Mouse (Mus musculus) megakaryocyte progenitor cell, adult 5-6 weeks (primary cell): ENCODE data around the gene Nfu1. TPM values are rescaled to one million over a fixed set of nuclear protein-coding genes. Genes with fewer than 3 reads are reported as not detected.
A peak's percentile ranks its signal among the peaks of the same experiment; 100 is the strongest.
"Not testable (repeated sequence)": the region's sequence is repeated elsewhere in the genome, so short reads cannot be mapped to it uniquely, and the experiment has no call there.

ENCODE experiments used
- ATAC-seq: replicated peaks from 2 replicates; pipeline ENCODE4 v1.8.0; 2016; ENCODE audit warnings: mild to moderate bottlenecking, moderate TSS enrichment, inconsistent platforms; ENCODE audit not compliant: poor library complexity
- total RNA-seq, 2 experiments: library from RNA; stranded (forward) in 1 of 2; stranded (reverse) in 1 of 2; fragments of 157-497, 149-512 nt in 1 of 2; fragments of 200-1000 nt in 1 of 2; gene quantifications; 2 replicates each; pipeline versions ENCODE4 v1.2.3 to v1.2.4; 2015 to 2017

Gene Nfu1
- total RNA-seq, 2 experiments from 2014 or later: 86.0 to 104 TPM

- no peak for ATAC-seq
These were observed 9.8 kb downstream of the Nfu1 start for GRCm38 (mm10) chr6:87018874-87019273.

- no peak for ATAC-seq
These were observed 12.8 kb downstream of the Nfu1 start for GRCm38 (mm10) chr6:87021791-87022190.

DNA sequence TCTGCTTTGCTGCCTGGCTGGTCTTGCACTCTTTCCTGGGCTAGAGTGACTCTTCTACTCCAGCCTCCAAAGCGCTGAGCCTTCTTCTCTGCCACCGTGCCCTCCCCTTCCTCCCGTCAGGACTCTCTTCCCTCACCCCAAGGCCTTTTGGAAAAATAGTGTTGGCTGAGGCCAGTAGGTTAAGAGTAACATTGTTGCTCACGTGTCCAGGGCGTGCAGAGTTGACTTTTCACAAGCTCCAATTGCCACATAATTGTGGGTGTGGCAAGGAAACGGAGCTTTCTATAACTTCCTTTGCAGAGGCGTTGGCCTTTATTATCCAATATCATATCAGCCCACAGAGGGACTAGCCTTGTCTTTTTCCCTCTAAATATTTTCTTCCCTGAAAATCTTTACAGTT, 17.9 kb downstream of the Nfu1 start:
- peak; percentile 92 for ATAC-seq

DNA sequence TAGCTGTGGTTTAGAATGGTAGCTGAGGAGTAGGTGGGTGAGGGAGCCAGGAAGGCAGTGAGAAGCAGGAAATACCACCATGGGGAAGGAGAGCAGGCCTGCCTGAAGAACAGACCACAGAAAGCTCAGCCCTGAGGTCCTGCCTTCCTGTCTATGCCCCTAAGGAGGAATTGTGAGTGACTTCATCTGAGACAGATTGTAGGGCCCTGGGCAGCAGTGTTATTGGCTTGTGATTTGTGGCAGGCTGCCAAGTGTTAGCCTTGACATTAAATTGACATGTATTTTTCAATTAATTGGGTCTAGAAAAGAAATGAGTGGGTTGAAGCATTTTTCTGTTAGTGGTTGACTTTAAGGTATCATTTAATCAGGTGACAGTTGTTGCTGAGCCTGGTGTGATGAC, 19.8 kb downstream of the Nfu1 start:
- ATAC-seq: peak; percentile 21; the same call in 1 of the 2 replicates

DNA sequence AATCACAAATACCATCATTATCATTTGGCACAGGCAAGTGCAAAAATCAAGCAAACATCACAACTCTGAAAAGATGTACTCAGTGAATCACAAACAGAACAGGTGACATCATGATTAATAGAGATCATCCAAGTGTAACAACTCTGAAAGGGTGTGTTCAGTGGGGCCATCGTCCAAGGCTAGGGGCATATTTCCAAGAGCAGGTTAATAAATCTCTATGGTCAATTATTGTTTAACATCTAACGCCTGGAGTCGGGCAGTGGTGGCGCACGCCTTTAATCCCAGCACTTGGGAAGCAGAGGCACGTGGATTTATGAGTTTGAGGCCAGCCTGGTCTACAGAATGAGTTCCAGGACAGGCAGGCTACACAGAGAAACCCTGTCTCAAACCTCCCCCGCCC, 22.3 kb downstream of the Nfu1 start:
- ATAC-seq: not testable (repeated sequence)

DNA sequence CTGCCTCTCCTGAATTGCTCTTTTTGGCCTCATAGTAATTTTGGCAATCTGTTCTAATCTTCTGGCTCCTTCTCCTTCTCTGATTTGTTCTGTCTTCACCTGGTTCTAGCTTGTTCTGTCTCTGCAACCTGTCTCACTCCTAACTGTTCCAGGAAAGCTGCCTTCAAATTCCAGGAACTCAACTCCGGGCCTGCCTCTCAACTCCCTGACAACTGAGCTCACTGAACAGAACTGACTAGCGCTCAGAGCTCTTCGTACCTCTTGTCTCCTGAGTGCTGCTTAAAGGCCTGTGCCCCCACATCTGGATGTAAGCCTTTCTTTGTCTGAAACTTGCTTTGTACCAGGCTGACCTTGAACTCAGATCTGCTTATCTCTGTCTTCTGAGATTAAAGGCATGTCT, 23.4 kb downstream of the Nfu1 start:
- ATAC-seq: no peak

DNA sequence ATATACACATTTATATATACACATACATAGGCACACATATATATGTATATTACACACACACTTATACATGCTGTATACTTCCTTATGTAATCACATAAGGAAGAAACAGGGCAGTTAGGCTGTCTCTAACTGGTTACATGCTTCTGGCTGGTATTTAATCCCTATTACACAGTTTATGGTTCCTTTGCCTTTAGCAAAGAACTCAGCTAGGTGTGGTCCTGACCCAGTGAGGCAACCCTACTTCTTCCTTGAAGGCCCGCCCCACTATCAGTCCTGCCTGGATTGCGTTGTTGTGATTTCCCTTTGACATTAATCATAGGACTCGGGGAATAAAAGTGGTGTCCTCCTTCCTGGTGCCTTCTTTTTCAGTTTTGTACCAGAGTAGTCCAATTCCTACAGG, 25.4 kb downstream of the Nfu1 start:
- no peak for ATAC-seq

DNA sequence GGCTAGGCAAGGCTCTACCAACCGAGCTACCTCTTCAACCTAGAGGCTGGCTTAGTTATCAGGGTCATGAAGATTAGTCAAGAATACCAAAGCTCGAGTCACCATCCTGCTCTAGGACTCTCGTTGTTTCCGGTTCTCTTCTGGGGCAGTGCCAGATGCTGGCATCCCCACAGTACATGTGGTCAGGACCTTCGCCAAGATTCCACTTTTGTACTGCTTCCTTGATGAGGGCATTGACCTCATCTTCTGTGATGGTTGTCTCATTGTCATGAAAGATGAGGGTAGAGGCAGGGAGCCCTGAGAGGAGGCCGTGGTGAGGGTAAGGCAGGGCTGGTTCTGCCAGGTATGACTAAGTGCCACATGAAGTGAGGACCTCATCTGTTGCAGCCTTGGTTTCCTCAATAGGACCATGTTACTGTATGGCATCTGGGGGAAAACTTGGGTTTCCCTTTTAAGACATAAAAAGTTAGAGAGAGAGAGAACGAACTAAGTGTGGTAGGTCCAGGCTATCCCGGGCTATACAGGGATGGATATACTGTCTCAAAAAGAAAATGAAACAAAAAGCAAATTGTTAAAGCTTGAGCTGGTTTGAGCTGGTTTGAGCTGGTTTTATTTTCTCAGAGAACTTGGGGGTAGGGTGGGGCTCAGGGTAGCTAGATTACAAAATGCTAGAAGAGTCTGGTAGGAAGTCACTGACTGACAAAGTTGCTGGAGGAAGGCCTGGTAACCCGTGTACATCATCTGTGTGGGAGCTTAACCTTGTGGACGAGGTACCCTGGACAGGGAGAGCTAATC, 29.0 kb downstream of the Nfu1 start:
- peak; percentile 6; the same call in 1 of the 2 replicates for ATAC-seq

GRCm38 (mm10) chr6:87039161-87039560, 30.1 kb downstream of the Nfu1 start:
- no peak for ATAC-seq

- peak; percentile 14; the same call in 1 of the 2 replicates for ATAC-seq
These were observed 31.9 kb downstream of the Nfu1 start for GRCm38 (mm10) chr6:87040971-87041370.

- ATAC-seq: no peak
These were observed 32.4 kb downstream of the Nfu1 start for GRCm38 (mm10) chr6:87041431-87041830.

DNA sequence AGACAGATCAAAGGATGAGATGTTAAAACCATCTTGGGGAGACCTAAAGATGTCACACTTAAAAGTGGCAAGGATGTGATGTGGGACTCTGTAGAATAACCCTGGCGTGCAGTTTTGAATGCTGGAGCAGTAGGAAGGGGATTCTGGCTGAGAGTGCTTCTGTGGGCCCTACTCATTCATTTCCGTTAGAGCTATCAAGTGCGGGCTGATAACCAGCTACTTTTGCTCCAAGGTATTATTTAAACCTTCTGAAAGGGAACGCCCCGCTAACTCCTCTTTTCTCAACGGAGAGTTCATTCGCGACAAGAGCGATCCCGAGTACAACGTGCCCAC, 32.9 kb downstream of the Nfu1 start:
- ATAC-seq: no peak

DNA sequence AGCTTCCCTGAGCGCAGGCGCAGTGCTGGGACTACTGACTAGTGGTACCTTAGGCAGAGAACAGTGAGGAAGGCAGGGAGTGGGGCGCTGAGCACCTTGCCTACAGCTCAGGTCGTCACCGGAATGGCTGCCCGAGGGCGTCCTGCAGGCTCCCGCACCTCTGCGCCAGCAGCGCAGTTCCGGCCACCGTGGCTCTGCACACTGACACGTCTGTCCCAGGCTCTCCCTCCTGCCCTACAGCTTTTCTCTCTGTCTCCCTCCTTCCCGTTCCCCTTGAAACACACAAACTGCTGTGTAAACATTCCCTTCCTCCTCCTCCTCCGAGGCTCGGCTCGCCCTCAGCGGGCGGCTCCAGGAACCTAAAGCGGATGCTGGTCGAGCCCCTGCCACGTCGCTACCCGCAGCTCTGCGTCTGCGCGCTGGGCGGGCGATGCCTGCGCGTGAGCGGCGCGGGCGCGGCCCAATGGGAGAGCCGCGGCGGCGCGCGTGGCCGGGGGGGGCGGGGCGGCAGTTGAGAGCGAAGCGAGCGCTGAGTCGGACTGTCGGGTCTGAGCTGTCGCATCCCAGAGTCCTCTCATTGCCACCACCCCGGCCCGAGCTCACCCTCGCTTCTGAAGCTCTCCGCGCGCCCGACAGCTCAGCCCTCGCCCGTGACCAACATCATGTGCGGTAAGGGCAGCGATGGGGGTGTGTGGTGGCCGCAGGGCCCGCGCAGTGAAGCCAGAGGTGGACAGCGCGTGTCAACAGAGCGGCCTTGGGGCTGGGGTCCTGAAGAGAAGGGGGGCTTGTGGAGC, 33.5 kb downstream of the Nfu1 start, which contains the start of gene Gfpt1:
TSS of gene Gfpt1 (plus strand) at position 510 of the 794 bp plus-strand sequence.
- ATAC-seq: peak; percentile 79

DNA sequence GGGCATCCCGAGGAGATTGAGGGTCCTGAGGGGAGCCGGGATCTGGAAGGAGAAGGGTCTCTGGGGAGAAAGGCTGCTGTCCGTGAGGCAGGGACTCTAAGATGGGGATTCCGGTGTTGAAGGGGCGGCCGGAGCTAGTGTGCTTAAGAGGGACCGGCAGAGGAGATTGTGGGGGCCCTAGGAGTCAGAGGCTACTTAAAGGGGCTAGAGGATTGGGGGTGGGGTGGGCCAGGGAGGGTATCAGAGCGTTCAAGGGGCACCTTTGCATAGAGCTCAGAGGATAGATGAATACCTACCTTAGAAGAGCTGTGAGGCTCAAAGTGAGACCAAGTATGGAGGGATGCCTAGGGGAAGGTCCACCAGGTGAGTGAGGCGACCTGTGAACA, 34.1 kb downstream of the Nfu1 start:
- ATAC-seq: no peak

DNA sequence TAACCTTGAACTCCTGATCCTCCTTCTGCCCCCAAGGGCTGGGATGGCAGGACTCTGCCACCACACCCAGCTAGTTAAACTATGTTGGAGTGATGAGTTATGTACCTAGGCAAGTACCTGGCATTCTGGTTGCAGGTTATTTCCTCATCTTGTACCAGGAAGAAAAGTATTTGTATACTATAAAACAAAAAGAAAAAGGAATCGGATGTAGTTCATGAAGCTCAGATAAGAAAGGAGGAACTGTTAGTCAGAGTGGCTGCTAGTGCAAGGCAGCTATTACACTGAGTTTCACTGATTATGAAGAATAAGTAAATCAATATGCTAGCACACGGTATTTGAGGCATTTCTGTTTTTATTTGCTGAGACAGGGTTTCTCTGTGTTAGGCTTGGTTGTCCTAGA, 35.9 kb downstream of the Nfu1 start:
- no peak for ATAC-seq

- ATAC-seq: no peak
These were observed 36.5 kb downstream of the Nfu1 start for GRCm38 (mm10) chr6:87045507-87045906.

DNA sequence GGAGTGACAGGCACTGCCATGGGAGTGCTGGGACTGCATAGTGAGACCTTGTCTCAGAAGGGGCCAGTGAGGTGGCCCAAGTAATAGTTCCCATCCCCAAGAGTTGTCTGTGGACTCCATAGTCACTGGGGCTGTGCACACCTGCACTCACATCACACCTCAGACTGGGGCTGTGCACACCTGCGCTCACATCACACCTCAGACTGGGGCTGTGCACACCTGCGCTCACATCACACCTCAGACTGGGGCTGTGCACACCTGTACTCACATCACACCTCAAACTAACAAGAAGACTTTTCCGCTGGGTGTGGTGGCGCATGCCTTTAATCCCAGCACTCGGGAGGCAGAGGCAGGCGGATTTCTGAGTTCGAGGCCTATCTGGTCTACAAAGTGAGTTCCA, 39.7 kb downstream of the Nfu1 start:
- not testable (repeated sequence) for ATAC-seq

DNA sequence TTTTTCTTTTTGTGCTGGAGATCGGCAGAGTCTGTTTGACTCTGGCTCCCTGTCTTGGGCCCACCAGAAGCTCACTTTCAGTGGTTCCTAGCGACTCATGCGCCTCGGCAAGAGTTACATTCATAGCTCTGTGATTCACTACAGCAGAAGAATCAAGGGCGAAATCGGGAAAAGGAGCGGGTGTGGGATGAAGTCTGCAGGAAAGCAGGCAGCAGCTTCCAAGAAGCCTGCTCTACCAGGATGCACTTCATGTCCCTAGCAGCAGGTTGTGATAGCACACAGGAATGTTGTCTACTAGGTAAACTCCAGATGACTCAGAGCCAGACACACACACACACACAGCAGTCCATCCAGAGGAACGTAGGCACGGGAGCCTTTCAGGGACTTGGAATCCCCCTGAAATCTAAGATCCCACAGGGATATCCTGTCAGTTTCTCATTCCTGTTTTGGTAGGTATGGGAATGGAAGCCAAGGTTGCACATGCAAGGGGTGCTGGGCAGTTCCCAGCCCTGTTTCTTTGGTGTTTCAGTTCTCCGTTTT, 42.9 kb downstream of the Nfu1 start:
- no peak for ATAC-seq

DNA sequence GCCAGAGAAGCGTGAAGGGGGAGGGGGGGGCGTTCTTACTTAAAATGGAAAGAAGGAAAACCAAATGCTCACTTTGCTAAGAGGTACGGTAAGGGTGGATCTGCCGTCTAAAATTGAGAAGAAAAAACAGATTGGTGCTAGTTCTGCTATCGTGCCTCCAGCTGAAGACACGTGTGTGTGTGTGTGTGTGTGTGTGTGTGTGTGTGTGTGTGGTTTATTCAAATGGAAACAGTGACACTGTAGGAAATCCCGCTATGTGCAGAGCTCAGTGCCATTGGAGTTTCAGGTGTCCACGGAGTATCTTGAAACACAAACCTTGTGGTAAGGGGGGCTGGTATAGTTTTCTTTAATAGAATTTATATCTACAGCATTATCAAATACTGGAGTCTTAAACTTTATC, 45.2 kb downstream of the Nfu1 start:
- ATAC-seq: no peak

DNA sequence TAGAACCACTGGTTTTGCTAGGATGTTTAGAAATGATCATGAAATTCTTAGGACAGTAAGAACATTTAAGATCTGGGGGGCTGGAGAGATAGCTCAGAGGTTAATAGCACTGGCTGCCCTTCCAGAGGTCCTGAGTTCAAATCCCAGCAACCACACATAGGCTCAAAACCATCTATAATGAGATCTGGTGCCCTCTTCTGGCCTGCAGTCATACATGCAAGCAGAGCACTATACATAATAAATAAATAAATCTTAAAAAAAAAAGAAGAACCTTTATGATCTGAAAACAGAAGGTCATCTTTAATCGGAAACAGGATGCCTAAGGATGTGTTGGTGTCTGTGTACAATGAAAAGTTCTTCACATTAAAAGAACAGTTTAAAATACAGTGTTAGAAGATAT, 50.7 kb downstream of the Nfu1 start:
- ATAC-seq: no peak

DNA sequence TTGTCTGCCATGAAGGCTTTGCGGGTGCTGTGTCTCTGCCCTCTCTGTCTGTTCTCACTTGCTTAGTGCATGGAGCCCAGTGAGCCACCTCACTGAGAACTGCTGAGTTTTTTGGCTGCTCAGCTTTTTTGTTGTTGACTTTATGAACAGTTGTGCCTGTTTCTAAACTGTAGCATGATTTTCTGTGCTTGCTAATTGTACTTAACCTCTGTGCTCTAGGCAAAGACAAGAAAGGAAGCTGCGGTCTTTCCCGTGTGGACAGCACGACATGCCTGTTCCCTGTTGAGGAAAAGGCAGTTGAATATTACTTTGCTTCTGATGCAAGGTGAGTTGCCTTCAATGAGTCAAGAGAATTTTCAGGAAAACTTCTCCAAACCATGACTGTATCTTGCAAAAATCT, 54.5 kb downstream of the Nfu1 start:
- no peak for ATAC-seq

DNA sequence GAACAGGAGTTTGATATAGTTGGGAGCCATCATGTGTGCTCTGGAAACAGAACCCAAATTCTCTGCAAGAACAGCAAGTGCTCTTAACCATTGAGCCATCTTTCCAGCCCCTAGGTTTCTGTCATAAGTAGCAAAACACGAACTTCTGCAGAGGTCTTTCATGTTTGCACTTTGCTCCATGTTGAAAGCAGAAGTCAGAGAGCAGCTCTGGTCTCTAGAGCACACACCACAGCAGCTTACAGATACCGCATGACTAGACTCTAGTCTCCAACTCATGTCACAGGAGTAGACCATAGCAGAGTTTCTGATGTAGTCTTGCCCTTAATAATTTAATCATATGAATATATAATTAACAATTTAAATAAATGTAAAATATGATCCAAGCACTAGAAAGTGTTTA, 59.2 kb downstream of the Nfu1 start:
- ATAC-seq: no peak
